Mouse (Mus musculus): Measurements from ENCODE around the gene Sel1l.
A peak's percentile ranks its signal among the peaks of the same experiment; 100 is the strongest.

Gene Sel1l

GRCm38 (mm10) chr12:91849045-91849467 is at the start of gene Sel1l:
Gene Sel1l (minus strand): TSS chr12:91849157.
- DNase-seq = peak; percentile 100

- DNase-seq = no peak
Observed at GRCm38 (mm10) chr12:91892622-91893560, 43.9 kb upstream of the Sel1l start.

- no peak for DNase-seq
Observed at GRCm38 (mm10) chr12:91880431-91880830, 31.5 kb upstream of the Sel1l start.

GRCm38 (mm10) chr12:91878912-91879250 is 29.9 kb upstream of the Sel1l start:
- DNase-seq = no peak

- DNase-seq = no peak
Observed at GRCm38 (mm10) chr12:91878056-91878911, 29.3 kb upstream of the Sel1l start.

- DNase-seq = peak; percentile 36
Observed at GRCm38 (mm10) chr12:91877646-91878045, 28.7 kb upstream of the Sel1l start.

GRCm38 (mm10) chr12:91870671-91871070 is 21.7 kb upstream of the Sel1l start:
- DNase-seq = no peak

- DNase-seq = no peak
Observed at GRCm38 (mm10) chr12:91869352-91869751, 20.4 kb upstream of the Sel1l start.

GRCm38 (mm10) chr12:91854330-91854729 is 5.4 kb upstream of the Sel1l start:
- DNase-seq = no peak

- peak; percentile 46 for DNase-seq
Observed at GRCm38 (mm10) chr12:91848394-91849044, 438 bp downstream of the Sel1l start.

GRCm38 (mm10) chr12:91846038-91846437 is 2.9 kb downstream of the Sel1l start:
- DNase-seq = no peak

GRCm38 (mm10) chr12:91845393-91845792 is 3.6 kb downstream of the Sel1l start:
- DNase-seq = no peak

- no peak for DNase-seq
Observed at GRCm38 (mm10) chr12:91844542-91844941, 4.4 kb downstream of the Sel1l start.

- no peak for DNase-seq
Observed at GRCm38 (mm10) chr12:91843888-91844287, 5.1 kb downstream of the Sel1l start.

- no peak for DNase-seq
Observed at GRCm38 (mm10) chr12:91841714-91842113, 7.2 kb downstream of the Sel1l start.

- no peak for DNase-seq
Observed at GRCm38 (mm10) chr12:91838261-91838660, 10.7 kb downstream of the Sel1l start.

- DNase-seq = no peak
Observed at GRCm38 (mm10) chr12:91837401-91838065, 11.4 kb downstream of the Sel1l start.

- no peak for DNase-seq
Observed at GRCm38 (mm10) chr12:91833939-91834333, 15.0 kb downstream of the Sel1l start.

GRCm38 (mm10) chr12:91833237-91833938 is 15.6 kb downstream of the Sel1l start:
- DNase-seq = no peak

GRCm38 (mm10) chr12:91831410-91831809 is 17.5 kb downstream of the Sel1l start:
- DNase-seq = no peak

GRCm38 (mm10) chr12:91820461-91820860 is 28.5 kb downstream of the Sel1l start:
- DNase-seq = no peak

GRCm38 (mm10) chr12:91818726-91819125 is 30.2 kb downstream of the Sel1l start:
- no peak for DNase-seq
